Mouse (Mus musculus) G1E (cell line): ENCODE results near the gene Grm7.

Experiments
- CTCF ChIP-seq: IDR thresholded peaks from 2 replicates; pipeline ENCODE4 v1.5.1; 2012; ENCODE audit warnings: low read depth, low read length, inconsistent platforms, mixed read lengths
- GATA1 ChIP-seq: IDR thresholded peaks from 2 replicates; pipeline ENCODE4 v1.6.1; 2012; ENCODE audit warnings: borderline replicate concordance, low read length, inconsistent platforms, mixed read lengths
- GATA2 ChIP-seq: IDR thresholded peaks from 2 replicates; pipeline ENCODE4 v1.6.1; 2012; ENCODE audit warnings: low read depth, low read length, inconsistent platforms, borderline replicate concordance
- POLR2AphosphoS5 ChIP-seq: IDR thresholded peaks from 2 replicates; pipeline ENCODE4 v1.6.1; 2012; ENCODE audit warnings: low read depth, low read length, inconsistent platforms; ENCODE audit not compliant: insufficient replicate concordance
- TAL1 ChIP-seq: conservative IDR thresholded peaks from 2 replicates; pipeline ENCODE4 v1.6.1; 2012; ENCODE audit warnings: low read depth, low read length, inconsistent platforms, mixed read lengths

DNA sequence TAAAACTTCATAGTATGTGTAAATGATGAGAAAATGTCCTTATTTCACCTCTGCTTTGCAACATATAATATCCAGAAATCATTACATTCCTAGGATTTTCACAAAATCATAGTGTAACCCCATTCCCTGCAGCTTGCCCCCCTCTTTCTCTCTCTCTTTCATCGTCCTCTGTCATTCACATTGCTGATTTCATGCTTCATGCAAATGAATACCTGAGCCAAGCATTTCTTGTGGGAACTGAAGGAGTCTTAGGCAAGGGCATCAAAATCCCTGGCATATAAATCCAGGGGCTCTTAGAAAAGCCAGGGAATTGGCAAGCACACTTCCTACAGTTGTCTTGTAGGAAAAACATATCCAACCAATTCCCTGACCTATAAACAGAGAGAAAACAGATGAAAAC lies 127.3 kb downstream of the Grm7 start:
- TF ChIP-seq TAL1 (no peak), GATA1 (no peak), CTCF (no peak), GATA2 (no peak), POLR2AphosphoS5 (no peak)
